Mouse (Mus musculus) forebrain, embryonic 16.5 days (tissue): Measurements from ENCODE around the gene Kcnk13. TPM values are rescaled to one million over a fixed set of nuclear protein-coding genes. Genes with fewer than 3 reads are reported as not detected.

ENCODE experiments used
- microRNA-seq: library from miRNA; unstranded; fragments of <30 nt; microRNA quantifications from one replicate; pipeline ENCODE4, GENCODE M21; 2017
- polyA plus RNA-seq: library from polyadenylated mRNA; unstranded; fragments of >200 nt; fragmentation: Nextera tagmentation; extraction: Ambion mirVana; gene quantifications from 2 replicates; pipeline ENCODE4 v1.2.1, GENCODE M21; 2015

The Kcnk13 gene
- polyA plus RNA-seq, 1 experiment from 2014 or later, result 0.90 TPM

Small RNAs within 50 kb of the gene (microRNA-seq; reads per million reads assigned to microRNA genes)
- not detected for gene Gm23291

Other genes with a start within 250 kb of the Kcnk13 start
- gene Efcab11, start 80.1 kb upstream of the Kcnk13 start, polyA plus RNA-seq, result 7.1 and 9.8 TPM in 2 replicates
- 73.7 and 75.1 TPM in 2 replicates for gene Tdp1, start 80.0 kb upstream of the Kcnk13 start, polyA plus RNA-seq
- 275 and 276 TPM in 2 replicates for gene Psmc1, start 145.7 kb downstream of the Kcnk13 start, polyA plus RNA-seq
- 15.7 and 16.8 TPM in 2 replicates for gene Nrde2, start 195.2 kb downstream of the Kcnk13 start, polyA plus RNA-seq
- 2,124 and 2,140 TPM in 2 replicates for gene Calm1, start 234.9 kb downstream of the Kcnk13 start, polyA plus RNA-seq